Mouse (Mus musculus): Measurements from ENCODE around the gene Gpha2. TPM values are rescaled to one million over a fixed set of nuclear protein-coding genes. Genes with fewer than 3 reads are reported as not detected.
A peak's percentile ranks its signal among the peaks of the same experiment; 100 is the strongest.

Gene Gpha2
- polyA plus RNA-seq, 1 experiment from 2014 or later, result not detected

DNA sequence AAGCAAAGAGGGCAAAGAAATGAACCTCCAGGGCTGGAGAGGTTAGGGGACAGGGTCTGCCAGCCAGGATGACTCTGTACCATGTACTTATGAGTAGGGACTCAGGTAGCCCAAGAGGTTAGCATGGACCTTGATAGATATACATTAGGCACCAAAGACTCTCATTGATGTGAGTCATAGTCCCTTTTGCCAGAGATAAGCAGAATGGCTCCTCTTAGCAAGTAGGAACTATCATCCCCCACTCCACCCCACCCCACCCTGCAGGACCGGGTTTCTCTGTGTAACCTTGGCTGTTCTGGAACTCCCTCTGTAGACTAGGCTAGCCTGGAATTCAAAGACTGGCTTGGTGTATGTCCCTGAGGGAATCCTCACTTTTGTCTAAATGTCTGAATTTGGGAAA lies 14.0 kb downstream of the Gpha2 start:
- Histone ChIP-seq H3K4me2 (replicated peaks) (no peak overlapping the region), H3K4me3 (replicated peaks; ENCODE audit: low read length) (no peak overlapping the region), H3K36me3 (replicated peaks; ENCODE audit: control insufficient read depth, insufficient read depth) (peaks cover 13% of the 10 kb centered on the region), H3K4me1 (replicated peaks; ENCODE audit: control insufficient read depth, insufficient read depth, low read length) (peaks cover 14% of the 10 kb centered on the region), H3K27me3 (ENCODE audit: control insufficient read depth, insufficient read depth, low read length) (no peaks in the 10 kb centered on the region), H3K27ac (no peak overlapping the region), H3K9ac (no peak overlapping the region), H3K9me3 (ENCODE audit: control insufficient read depth, low read length) (no peaks in the 10 kb centered on the region)
- ATAC-seq (ENCODE audit: low FRiP score) (no peak), DNase-seq (ENCODE audit: low spot score) (no peak)
- 75% methylated on average over 1 of the region's 1 CpGs for WGBS

DNA sequence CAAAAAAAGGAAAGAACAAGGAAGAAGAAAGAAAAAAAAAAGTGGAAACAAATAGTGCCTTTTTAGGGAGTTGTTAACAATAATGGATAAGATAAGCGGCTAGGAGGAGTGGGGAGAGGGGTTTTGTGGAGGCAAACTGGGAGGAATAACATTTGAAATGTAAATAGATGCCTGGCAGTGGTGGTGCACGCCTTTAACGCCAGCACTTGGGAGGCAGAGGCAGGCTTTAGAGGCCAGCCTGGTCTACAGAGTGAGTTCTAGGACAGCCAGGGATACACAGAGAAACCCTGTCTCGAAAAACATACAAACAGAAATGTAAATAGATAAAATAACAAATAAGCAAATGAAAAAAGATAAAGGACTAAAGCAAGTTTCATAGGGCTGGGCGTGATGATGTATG lies 14.5 kb downstream of the Gpha2 start:
- Histone ChIP-seq H3K4me1 (replicated peaks; ENCODE audit: control insufficient read depth, insufficient read depth, low read length) (peaks cover 12% of the 10 kb centered on the region), H3K9ac (no peak overlapping the region), H3K36me3 (replicated peaks; ENCODE audit: control insufficient read depth, insufficient read depth) (peaks cover 19% of the 10 kb centered on the region), H3K27me3 (ENCODE audit: control insufficient read depth, insufficient read depth, low read length) (no peaks in the 10 kb centered on the region), H3K4me2 (replicated peaks) (peak overlapping the region; percentile 32), H3K27ac (peak overlapping the region; percentile 33; the same call in 1 of the 2 replicates), H3K4me3 (replicated peaks; ENCODE audit: low read length) (peak overlapping the region; percentile 82; the same call in 1 of the 2 replicates), H3K9me3 (ENCODE audit: control insufficient read depth, low read length) (no peaks in the 10 kb centered on the region)
- ATAC-seq (ENCODE audit: low FRiP score) (no peak), DNase-seq (ENCODE audit: low spot score) (no peak)
- WGBS, result 36% methylated on average over 5 of the region's 5 CpGs

DNA sequence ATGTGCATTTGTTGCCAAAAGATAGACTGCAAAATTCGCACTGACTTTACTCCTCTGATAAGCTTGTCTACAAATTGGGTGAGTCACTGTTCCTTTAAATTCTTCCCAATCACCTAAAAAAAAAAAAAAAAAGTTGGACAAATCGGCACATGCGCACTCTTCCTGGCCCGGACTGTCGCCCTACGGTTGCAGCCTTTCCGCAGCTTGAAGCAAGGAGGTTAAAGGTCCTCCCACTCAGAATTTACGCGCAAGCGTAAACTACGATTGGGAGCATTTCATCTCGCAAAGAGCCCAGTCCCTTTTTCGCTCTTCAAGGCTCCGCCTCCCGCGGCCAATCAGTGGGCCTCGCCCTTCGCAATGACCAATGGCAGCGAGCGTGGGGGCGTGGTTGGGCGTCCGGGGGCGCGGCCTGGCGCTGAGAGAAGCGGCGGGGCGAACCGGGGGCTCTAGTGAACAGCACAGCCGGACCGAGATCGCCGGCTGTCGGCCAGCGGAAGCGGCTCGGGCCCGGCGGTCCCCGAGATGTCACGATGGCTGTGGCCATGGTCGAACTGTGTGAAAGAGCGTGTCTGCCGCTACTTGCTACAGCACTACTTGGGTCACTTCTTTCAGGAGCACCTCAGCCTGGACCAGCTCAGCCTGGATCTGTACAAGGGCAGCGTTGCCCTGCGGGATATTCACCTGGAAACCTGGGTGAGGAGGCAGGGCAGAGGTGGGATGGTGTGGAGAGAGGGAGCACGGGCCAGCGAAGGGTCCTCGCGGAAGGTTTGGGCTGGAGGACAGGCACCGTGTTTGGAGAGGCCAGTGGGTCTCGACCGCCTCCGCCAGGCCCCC lies 15.3 kb downstream of the Gpha2 start, which contains the start of gene Atg2a:
Gene Atg2a, plus strand, starts transcription at position 395 of the 834 bp plus-strand sequence.
- Histone ChIP-seq H3K4me3 (replicated peaks; ENCODE audit: low read length) (peak within 1 kb of the TSS; percentile 82), H3K9me3 (ENCODE audit: control insufficient read depth, low read length) (no peaks in the 10 kb centered on the region), H3K36me3 (replicated peaks; ENCODE audit: control insufficient read depth, insufficient read depth) (peaks cover 26% of the 10 kb centered on the region), H3K27me3 (ENCODE audit: control insufficient read depth, insufficient read depth, low read length) (no peaks in the 10 kb centered on the region), H3K4me2 (replicated peaks) (peak within 1 kb of the TSS; percentile 86), H3K4me1 (replicated peaks; ENCODE audit: control insufficient read depth, insufficient read depth, low read length) (peaks cover 9% of the 10 kb centered on the region), H3K9ac (peak within 1 kb of the TSS; percentile 90), H3K27ac (peak within 1 kb of the TSS; percentile 55)
- ATAC-seq (ENCODE audit: low FRiP score), result peak; percentile 94
- DNase-seq (ENCODE audit: low spot score), result peak; percentile 98
- under 1% methylated on average over 55 of the region's 55 CpGs for WGBS

DNA sequence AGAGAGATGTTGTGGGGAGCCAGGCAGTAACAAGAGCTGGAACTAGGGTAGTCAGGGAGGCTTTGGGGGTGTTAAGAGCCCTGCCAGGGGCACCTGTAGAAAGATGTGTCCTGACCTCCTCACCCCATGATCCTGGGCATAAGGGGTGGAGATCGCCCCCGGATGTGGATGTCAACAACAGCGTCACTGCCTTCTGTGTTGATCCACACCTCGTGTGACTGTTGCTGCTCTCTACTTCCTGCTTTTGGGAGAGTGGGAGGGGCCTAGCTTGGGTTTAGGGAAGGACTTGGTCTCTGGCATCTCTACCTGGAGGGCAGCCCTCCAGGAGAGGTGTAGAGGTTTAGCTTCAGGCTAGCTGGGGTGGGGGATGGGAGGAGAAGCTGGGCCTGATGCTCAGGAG lies 16.1 kb downstream of the Gpha2 start:
- peaks cover 34% of the 10 kb centered on the region for H3K36me3 ChIP-seq (replicated peaks; ENCODE audit: control insufficient read depth, insufficient read depth)
- DNase-seq (ENCODE audit: low spot score) (no peak), ATAC-seq (ENCODE audit: low FRiP score) (no peak)
- H3K4me1 ChIP-seq (replicated peaks; ENCODE audit: control insufficient read depth, insufficient read depth, low read length), result peaks cover 9% of the 10 kb centered on the region
- peak overlapping the region; percentile 82 for H3K4me3 ChIP-seq (replicated peaks; ENCODE audit: low read length)
- no peaks in the 10 kb centered on the region for H3K27me3 ChIP-seq (ENCODE audit: control insufficient read depth, insufficient read depth, low read length)
- 2% methylated on average over 4 of the region's 4 CpGs for WGBS
- peak overlapping the region; percentile 90 for H3K9ac ChIP-seq
- no peaks in the 10 kb centered on the region for H3K9me3 ChIP-seq (ENCODE audit: control insufficient read depth, low read length)
- peak overlapping the region; percentile 86 for H3K4me2 ChIP-seq (replicated peaks)
- 0 out of 2 replicates have a peak overlapping the region, but pooled peaks have one; percentile 55 for H3K27ac ChIP-seq

DNA sequence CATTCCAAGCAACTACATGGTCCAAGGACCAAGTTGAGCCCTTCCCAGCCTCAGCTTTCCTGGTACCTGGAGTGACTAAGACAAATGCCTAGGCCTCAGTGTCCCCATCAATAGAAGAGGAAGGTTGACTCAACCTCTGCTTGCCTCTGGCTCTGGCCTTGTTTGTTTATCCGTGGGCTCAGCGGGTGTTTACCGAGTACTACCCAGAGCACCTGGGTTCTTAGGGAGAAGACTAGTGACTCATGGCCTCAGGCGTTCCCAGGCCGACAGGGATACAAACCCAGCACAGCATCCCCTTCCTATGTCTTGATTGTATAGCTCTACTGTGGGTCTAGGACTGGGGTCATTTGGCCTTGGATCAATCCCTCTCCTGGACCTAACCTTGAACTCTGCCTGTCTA lies 17.0 kb downstream of the Gpha2 start:
- no peaks in the 10 kb centered on the region for H3K27me3 ChIP-seq (ENCODE audit: control insufficient read depth, insufficient read depth, low read length)
- no peak overlapping the region for H3K4me3 ChIP-seq (replicated peaks; ENCODE audit: low read length)
- ATAC-seq (ENCODE audit: low FRiP score), result no peak
- H3K9me3 ChIP-seq (ENCODE audit: control insufficient read depth, low read length), result no peaks in the 10 kb centered on the region
- H3K36me3 ChIP-seq (replicated peaks; ENCODE audit: control insufficient read depth, insufficient read depth), result peaks cover 44% of the 10 kb centered on the region
- no peak overlapping the region for H3K9ac ChIP-seq
- DNase-seq (ENCODE audit: low spot score), result no peak
- 89% methylated on average over 5 of the region's 5 CpGs for WGBS
- H3K27ac ChIP-seq, result no peak overlapping the region
- peaks cover 9% of the 10 kb centered on the region for H3K4me1 ChIP-seq (replicated peaks; ENCODE audit: control insufficient read depth, insufficient read depth, low read length)
- no peak overlapping the region for H3K4me2 ChIP-seq (replicated peaks)

DNA sequence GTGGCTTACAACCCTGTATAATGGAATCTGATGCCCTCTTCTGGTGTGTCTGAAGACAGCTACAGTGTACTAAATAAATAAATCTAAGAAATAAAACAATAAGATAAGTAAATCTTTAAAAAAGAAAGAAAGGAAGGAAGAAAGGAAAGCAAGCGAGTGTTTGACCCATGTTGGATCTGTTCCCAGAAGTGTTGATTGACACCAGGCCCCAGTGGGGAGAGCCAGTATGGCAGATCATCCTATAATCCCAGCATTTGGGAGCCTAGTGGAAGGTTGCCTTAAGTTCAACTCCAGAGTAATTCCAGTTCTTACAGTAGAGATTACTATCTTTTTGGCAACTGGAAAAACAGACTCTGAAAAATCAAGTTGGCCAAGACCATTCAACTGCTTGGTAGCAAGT lies 19.6 kb downstream of the Gpha2 start:
- peaks cover 9% of the 10 kb centered on the region for H3K4me1 ChIP-seq (replicated peaks; ENCODE audit: control insufficient read depth, insufficient read depth, low read length)
- H3K27me3 ChIP-seq (ENCODE audit: control insufficient read depth, insufficient read depth, low read length), result no peaks in the 10 kb centered on the region
- no peaks in the 10 kb centered on the region for H3K9me3 ChIP-seq (ENCODE audit: control insufficient read depth, low read length)
- WGBS, result 71% methylated on average over 1 of the region's 1 CpGs
- H3K36me3 ChIP-seq (replicated peaks; ENCODE audit: control insufficient read depth, insufficient read depth), result peaks cover 61% of the 10 kb centered on the region
- no peak overlapping the region for H3K9ac ChIP-seq
- no peak overlapping the region for H3K4me2 ChIP-seq (replicated peaks)
- no peak for DNase-seq (ENCODE audit: low spot score)
- ATAC-seq (ENCODE audit: low FRiP score), result no peak
- no peak overlapping the region for H3K27ac ChIP-seq
- no peak overlapping the region for H3K4me3 ChIP-seq (replicated peaks; ENCODE audit: low read length)

DNA sequence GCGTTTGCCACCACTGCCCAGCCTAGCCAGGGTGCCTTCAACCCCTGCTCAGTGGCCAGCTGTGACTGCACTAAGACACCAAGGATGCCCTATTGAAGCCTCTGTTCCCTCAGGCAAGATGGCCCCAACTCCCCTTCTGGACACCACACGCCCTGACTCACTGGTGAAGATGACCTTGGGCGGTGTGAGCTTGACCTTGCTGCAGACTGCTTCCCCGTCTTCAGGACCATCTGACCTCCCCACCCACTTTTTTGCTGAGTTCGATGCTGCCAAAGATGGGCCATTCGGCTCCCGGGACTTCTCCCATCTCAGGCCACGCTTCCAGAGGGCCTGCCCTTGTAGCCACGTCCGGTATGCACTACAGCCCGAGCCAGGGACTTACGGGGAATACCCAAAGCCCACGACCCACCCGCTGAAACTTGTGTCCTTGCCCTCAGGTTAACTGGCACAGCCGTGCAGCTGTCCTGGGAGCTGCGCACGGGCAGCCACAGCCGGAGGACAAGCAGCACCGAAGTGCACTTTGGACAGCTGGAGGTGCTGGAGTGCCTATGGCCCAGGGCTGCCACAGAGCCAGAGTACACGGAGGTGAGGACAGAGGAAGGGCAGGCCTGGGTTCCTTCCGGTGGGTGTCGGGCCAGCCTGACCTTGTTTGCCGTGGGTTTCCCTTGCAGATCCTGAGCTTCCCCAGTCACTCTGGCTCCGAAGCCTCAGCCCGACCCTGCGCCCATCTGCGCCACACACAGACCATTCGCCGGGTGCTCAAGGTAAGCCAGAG lies 21.5 kb downstream of the Gpha2 start:
- Histone ChIP-seq H3K4me2 (replicated peaks) (no peak overlapping the region), H3K27ac (no peak overlapping the region), H3K36me3 (replicated peaks; ENCODE audit: control insufficient read depth, insufficient read depth) (peaks cover 79% of the 10 kb centered on the region), H3K4me1 (replicated peaks; ENCODE audit: control insufficient read depth, insufficient read depth, low read length) (peaks cover 2% of the 10 kb centered on the region), H3K27me3 (ENCODE audit: control insufficient read depth, insufficient read depth, low read length) (no peaks in the 10 kb centered on the region), H3K9ac (no peak overlapping the region), H3K9me3 (ENCODE audit: control insufficient read depth, low read length) (no peaks in the 10 kb centered on the region), H3K4me3 (replicated peaks; ENCODE audit: low read length) (no peak overlapping the region)
- ATAC-seq (ENCODE audit: low FRiP score) (no peak), DNase-seq (ENCODE audit: low spot score) (no peak)
- WGBS, result 94% methylated on average over 29 of the region's 29 CpGs

DNA sequence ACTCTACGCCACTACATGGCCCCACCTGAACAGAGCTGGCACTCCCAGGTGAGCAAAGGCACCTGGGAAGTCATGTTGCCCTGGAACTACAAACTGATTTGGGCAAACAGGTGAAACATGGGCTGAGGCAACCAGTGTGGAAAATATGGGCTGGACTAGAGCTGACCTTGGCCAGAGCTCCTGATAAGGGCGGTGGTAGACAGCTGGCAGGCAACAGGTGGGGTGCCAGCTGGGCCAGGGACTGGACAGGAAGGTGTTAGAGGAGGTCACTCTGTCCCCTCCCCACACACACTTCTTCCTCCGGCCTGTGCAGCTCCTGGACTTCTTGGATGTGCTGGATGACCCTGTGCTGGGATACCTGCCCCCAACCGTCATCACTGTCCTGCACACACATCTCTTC lies 26.8 kb downstream of the Gpha2 start:
- H3K4me2 ChIP-seq (replicated peaks), result no peak overlapping the region
- peaks cover 89% of the 10 kb centered on the region for H3K36me3 ChIP-seq (replicated peaks; ENCODE audit: control insufficient read depth, insufficient read depth)
- H3K9me3 ChIP-seq (ENCODE audit: control insufficient read depth, low read length), result no peaks in the 10 kb centered on the region
- H3K27me3 ChIP-seq (ENCODE audit: control insufficient read depth, insufficient read depth, low read length), result no peaks in the 10 kb centered on the region
- no peak overlapping the region for H3K4me3 ChIP-seq (replicated peaks; ENCODE audit: low read length)
- H3K9ac ChIP-seq, result no peak overlapping the region
- H3K27ac ChIP-seq, result no peak overlapping the region
- WGBS, result 88% methylated on average over 4 of the region's 4 CpGs
- H3K4me1 ChIP-seq (replicated peaks; ENCODE audit: control insufficient read depth, insufficient read depth, low read length), result no peaks in the 10 kb centered on the region
- DNase-seq (ENCODE audit: low spot score), result no peak
- no peak for ATAC-seq (ENCODE audit: low FRiP score)

DNA sequence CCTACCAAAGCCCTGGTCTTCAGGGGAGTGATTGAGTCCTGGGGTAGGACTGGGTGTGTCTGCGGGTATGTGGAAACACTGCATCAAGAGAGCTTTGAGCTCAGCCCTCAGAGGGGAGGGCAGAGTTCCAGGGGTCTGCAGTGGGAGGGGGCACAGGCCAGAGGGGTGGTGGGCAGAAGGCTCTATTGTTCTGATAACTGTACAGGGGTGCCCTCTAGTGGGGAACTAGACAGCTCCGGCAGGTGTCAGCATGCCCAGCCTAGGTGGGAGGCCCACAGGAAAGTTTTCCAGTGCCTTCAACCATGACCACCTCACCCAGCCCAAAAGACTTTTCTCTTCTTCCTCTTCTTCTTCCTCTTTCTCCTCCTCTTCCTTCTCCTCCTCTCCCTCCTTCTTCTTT lies 34.2 kb downstream of the Gpha2 start:
- Histone ChIP-seq H3K27me3 (ENCODE audit: control insufficient read depth, insufficient read depth, low read length) (no peaks in the 10 kb centered on the region), H3K9ac (no peak overlapping the region), H3K4me2 (replicated peaks) (no peak overlapping the region), H3K36me3 (replicated peaks; ENCODE audit: control insufficient read depth, insufficient read depth) (peaks cover 70% of the 10 kb centered on the region), H3K4me3 (replicated peaks; ENCODE audit: low read length) (no peak overlapping the region), H3K9me3 (ENCODE audit: control insufficient read depth, low read length) (no peaks in the 10 kb centered on the region), H3K4me1 (replicated peaks; ENCODE audit: control insufficient read depth, insufficient read depth, low read length) (no peaks in the 10 kb centered on the region), H3K27ac (no peak overlapping the region)
- DNase-seq (ENCODE audit: low spot score), result peak; percentile 39
- WGBS, result 89% methylated on average over 2 of the region's 2 CpGs
- ATAC-seq (ENCODE audit: low FRiP score), result no peak

Data from hindbrain, embryonic 14.5 days (tissue).